Mouse (Mus musculus) myocyte (in vitro differentiated cells): ENCODE data around the gene Cemip2. TPM values are rescaled to one million over a fixed set of nuclear protein-coding genes. Genes with fewer than 3 reads are reported as not detected.

Experiments
- H3K27me3 ChIP-seq: one replicate; pipeline ENCODE4 v1.6.1; 2011; ENCODE audit not compliant: control insufficient read depth, insufficient read depth, insufficient read length
- H3K36me3 ChIP-seq: one replicate; pipeline ENCODE4 v1.6.1; 2011; ENCODE audit not compliant: control insufficient read depth, insufficient read depth
- H3K4me2 ChIP-seq: one replicate; pipeline ENCODE4 v1.6.1; 2011; ENCODE audit warnings: low read depth, control low read depth
- H3K4me3 ChIP-seq: one replicate; pipeline ENCODE4 v1.5.1; 2011; ENCODE audit warnings: mild to moderate bottlenecking, control low read depth, moderate library complexity
- H3K79me2 ChIP-seq: one replicate; pipeline ENCODE4 v1.6.1; 2011; ENCODE audit not compliant: control insufficient read depth, insufficient read depth
- H3ac ChIP-seq: one replicate; pipeline ENCODE4 v1.6.1; 2011; ENCODE audit not compliant: control insufficient read depth, insufficient read length
- CEBPB ChIP-seq: IDR thresholded peaks from 2 replicates; pipeline ENCODE4 v1.6.1; 2011; ENCODE audit warnings: mild to moderate bottlenecking, moderate library complexity; ENCODE audit not compliant: poor library complexity, insufficient read depth, severe bottlenecking
- E2F4 ChIP-seq: IDR thresholded peaks from one replicate; pipeline ENCODE4 v1.6.1; 2011; ENCODE audit warnings: mild to moderate bottlenecking, control low read depth, moderate library complexity; ENCODE audit not compliant: insufficient read depth
- MAX ChIP-seq: IDR thresholded peaks from one replicate; pipeline ENCODE4 v1.6.1; 2011; ENCODE audit warnings: low read depth, mild to moderate bottlenecking, control low read depth
- MYOD1 ChIP-seq, 3 experiments: IDR thresholded peaks; one replicate each; pipeline ENCODE4 v1.6.1; 2011; ENCODE audit warnings: control low read depth in 2 of 3, low read depth in 2 of 3, mild to moderate bottlenecking in 2 of 3, moderate library complexity in 1 of 3; ENCODE audit not compliant: insufficient read length in 2 of 3, control insufficient read depth in 1 of 3
- MYOG ChIP-seq, 3 experiments: IDR thresholded peaks; one replicate each; pipeline ENCODE4 v1.6.1; 2011; ENCODE audit warnings: control low read depth in 2 of 3, low read depth in 2 of 3, mild to moderate bottlenecking in 2 of 3; ENCODE audit not compliant: insufficient read length in 2 of 3, control insufficient read depth in 1 of 3, insufficient read depth in 1 of 3
- POLR2A ChIP-seq: IDR thresholded peaks from one replicate; pipeline ENCODE4 v1.6.1; 2011; ENCODE audit warnings: low read depth, mild to moderate bottlenecking, control low read depth, moderate library complexity; ENCODE audit not compliant: insufficient read length
- POLR2AphosphoS2 ChIP-seq: IDR thresholded peaks from one replicate; pipeline ENCODE4 v1.6.1; 2011; ENCODE audit warnings: low read depth, control low read depth; ENCODE audit not compliant: insufficient read length
- REST ChIP-seq: IDR thresholded peaks from one replicate; pipeline ENCODE4 v1.6.1; 2011; ENCODE audit warnings: mild to moderate bottlenecking, control low read depth, moderate library complexity; ENCODE audit not compliant: insufficient read depth, insufficient read length
- SRF ChIP-seq: IDR thresholded peaks from one replicate; pipeline ENCODE4 v1.6.1; 2011; ENCODE audit warnings: low read depth; ENCODE audit not compliant: control insufficient read depth, insufficient read length
- TCF12 ChIP-seq: IDR thresholded peaks from one replicate; pipeline ENCODE4 v1.6.1; 2011; ENCODE audit warnings: mild to moderate bottlenecking, control low read depth; ENCODE audit not compliant: poor library complexity, insufficient read depth, severe bottlenecking
- TCF3 ChIP-seq: IDR thresholded peaks from one replicate; pipeline ENCODE4 v1.6.1; 2011; ENCODE audit warnings: low read depth, control low read depth; ENCODE audit not compliant: insufficient read length
- USF1 ChIP-seq: IDR thresholded peaks from one replicate; pipeline ENCODE4 v1.6.1; 2011; ENCODE audit warnings: low read depth, mild to moderate bottlenecking, control low read depth, moderate library complexity
- polyA plus RNA-seq: library from polyadenylated mRNA; unstranded; fragments of >200 nt; fragmentation: generic; extraction: Trizol; gene quantifications from one replicate; pipeline ENCODE4 v1.2.1, GENCODE M21; 2012; ENCODE audit warnings: missing spikeins

Cemip2 gene
- polyA plus RNA-seq, 1 experiment = 14.5 TPM

- Histone ChIP-seq H3ac (no peak overlapping the region), H3K79me2 (no peaks in the 10 kb centered on the region), H3K4me3 (no peak overlapping the region), H3K27me3 (no peaks in the 10 kb centered on the region), H3K36me3 (peaks cover 73% of the 10 kb centered on the region), H3K4me2 (no peak overlapping the region)
- no peak for TF ChIP-seq TCF3
- no peak for TF ChIP-seq TCF12
- no peak for TF ChIP-seq MAX
- TF ChIP-seq SRF = no peak
- no peak for TF ChIP-seq MYOG (IDR thresholded peaks at IDR 0.05; ENCODE audit: control insufficient read depth in 1 of 3, insufficient read depth in 1 of 3, insufficient read length in 2 of 3, low read depth in 2 of 3)
- TF ChIP-seq E2F4 = no peak
- TF ChIP-seq MYOD1 (IDR thresholded peaks at IDR 0.05; ENCODE audit: control insufficient read depth in 1 of 3, insufficient read length in 2 of 3, low read depth in 2 of 3) = no peak
- TF ChIP-seq REST = no peak
- no peak for TF ChIP-seq USF1
- TF ChIP-seq POLR2AphosphoS2 = no peak
- no peak for TF ChIP-seq CEBPB
Observed at GRCm38 (mm10) chr19:21805305-21805704, 27.2 kb downstream of the Cemip2 start.

- no peak overlapping the region for H3ac ChIP-seq
- no peak overlapping the region for H3K4me2 ChIP-seq
- no peaks in the 10 kb centered on the region for H3K27me3 ChIP-seq
- H3K79me2 ChIP-seq = no peaks in the 10 kb centered on the region
- H3K36me3 ChIP-seq = peaks cover 64% of the 10 kb centered on the region
- TF ChIP-seq TCF12 (no peak), REST (no peak), USF1 (no peak), TCF3 (no peak), SRF (no peak), MAX (no peak), MYOD1 (IDR thresholded peaks at IDR 0.05; ENCODE audit: control insufficient read depth in 1 of 3, insufficient read length in 2 of 3, low read depth in 2 of 3) (no peak), POLR2AphosphoS2 (no peak), MYOG (IDR thresholded peaks at IDR 0.05; ENCODE audit: control insufficient read depth in 1 of 3, insufficient read depth in 1 of 3, insufficient read length in 2 of 3, low read depth in 2 of 3) (no peak), CEBPB (no peak), POLR2A (no peak), E2F4 (no peak)
- no peak overlapping the region for H3K4me3 ChIP-seq
Observed at GRCm38 (mm10) chr19:21810135-21810534, 32.0 kb downstream of the Cemip2 start.

GRCm38 (mm10) chr19:21813560-21813959 is 35.4 kb downstream of the Cemip2 start:
- Histone ChIP-seq H3ac (no peak overlapping the region), H3K36me3 (peaks cover 68% of the 10 kb centered on the region)
- TF ChIP-seq MYOD1 (IDR thresholded peaks at IDR 0.05; ENCODE audit: control insufficient read depth in 1 of 3, insufficient read length in 2 of 3, low read depth in 2 of 3) = no peak
- TF ChIP-seq MAX = no peak

GRCm38 (mm10) chr19:21814433-21815020 is 36.4 kb downstream of the Cemip2 start:
- H3K4me3 ChIP-seq = no peak overlapping the region
- no peaks in the 10 kb centered on the region for H3K79me2 ChIP-seq
- peaks cover 66% of the 10 kb centered on the region for H3K36me3 ChIP-seq
- TF ChIP-seq POLR2AphosphoS2 (no peak), MYOD1 (IDR thresholded peaks at IDR 0.05; ENCODE audit: control insufficient read depth in 1 of 3, insufficient read length in 2 of 3, low read depth in 2 of 3) (no peak), TCF12 (no peak), CEBPB (no peak), SRF (no peak), REST (no peak), TCF3 (no peak), MYOG (IDR thresholded peaks at IDR 0.05; ENCODE audit: control insufficient read depth in 1 of 3, insufficient read depth in 1 of 3, insufficient read length in 2 of 3, low read depth in 2 of 3) (no peak)
- H3K27me3 ChIP-seq = no peaks in the 10 kb centered on the region
- no peak overlapping the region for H3ac ChIP-seq
- no peak overlapping the region for H3K4me2 ChIP-seq

More at GRCm38 (mm10) chr19:21813560-21813959, 35.4 kb downstream of the Cemip2 start:
- H3K27me3 ChIP-seq = no peaks in the 10 kb centered on the region
- H3K4me3 ChIP-seq = no peak overlapping the region
- no peaks in the 10 kb centered on the region for H3K79me2 ChIP-seq
- H3K4me2 ChIP-seq = no peak overlapping the region

GRCm38 (mm10) chr19:21816260-21816659 is 38.1 kb downstream of the Cemip2 start:
- no peaks in the 10 kb centered on the region for H3K79me2 ChIP-seq
- no peak overlapping the region for H3K4me3 ChIP-seq
- H3K4me2 ChIP-seq = no peak overlapping the region
- TF ChIP-seq SRF = no peak
- TF ChIP-seq REST = no peak
- TF ChIP-seq POLR2A = peak; percentile 13
- TF ChIP-seq TCF3 = peak; percentile 53
- no peak for TF ChIP-seq MAX
- TF ChIP-seq TCF12 = no peak
- peak in 2 of 3 experiments; percentile 55 to 80 for TF ChIP-seq MYOD1 (IDR thresholded peaks at IDR 0.05; ENCODE audit: control insufficient read depth in 1 of 3, insufficient read length in 2 of 3, low read depth in 2 of 3)
- TF ChIP-seq MYOG (IDR thresholded peaks at IDR 0.05; ENCODE audit: control insufficient read depth in 1 of 3, insufficient read depth in 1 of 3, insufficient read length in 2 of 3, low read depth in 2 of 3) = peak in 2 of 3 experiments; percentile 79 to 82
- H3ac ChIP-seq = no peak overlapping the region
- H3K36me3 ChIP-seq = peaks cover 62% of the 10 kb centered on the region
- no peaks in the 10 kb centered on the region for H3K27me3 ChIP-seq
